Mouse (Mus musculus) left cerebral cortex, adult 18-20 months (tissue): Measurements from ENCODE around the gene Olfr259. TPM values are rescaled to one million over a fixed set of nuclear protein-coding genes. Genes with fewer than 3 reads are reported as not detected.

ENCODE experiments used
- DNase-seq, 2 experiments: peaks; one replicate each; pipeline ENCODE4 v3.0.0; 2021 to 2022; ENCODE audit warnings: low spot score in 2 of 2, mixed read lengths in 1 of 2
- long read RNA-seq, 2 experiments: library from polyadenylated mRNA; stranded (forward); transcript quantifications; one replicate each; pipeline ENCODE4 v2.0.0; 2021
- total RNA-seq, 2 experiments: library from RNA; stranded (reverse); gene quantifications; 2 replicates each; pipeline ENCODE4 v1.2.3; 2021

The Olfr259 gene
- not detected for total RNA-seq
- long read RNA-seq, experiment 1 = 0 reads
- long read RNA-seq, experiment 2 = 0 reads

DNA sequence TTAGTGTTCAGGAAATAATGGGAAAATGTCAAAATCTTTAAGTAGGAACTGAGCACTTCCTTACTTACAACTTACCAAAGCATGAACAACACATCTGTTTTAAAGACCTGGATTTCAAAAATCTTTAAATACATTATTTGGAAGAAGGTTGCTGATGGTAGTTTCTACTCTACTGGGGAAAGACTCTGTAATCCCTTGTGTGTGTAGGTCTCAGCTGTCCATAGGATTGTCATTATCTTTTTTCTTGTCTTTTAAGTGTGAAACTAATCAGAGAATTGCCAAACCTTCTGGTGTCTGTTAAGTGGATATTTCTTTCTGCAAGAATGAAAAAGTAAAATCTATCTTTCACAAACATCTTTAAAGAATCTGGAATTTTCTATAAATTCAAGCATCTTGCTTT, at the start of gene Olfr259:
Gene Olfr259 (minus strand): TSS at position 101 of the 400 bp plus-strand sequence.
- DNase-seq = no peak

GRCm38 (mm10) chr2:87152524-87152923, 38.2 kb upstream of the Olfr259 start, which contains the start of gene Olfr1111:
Gene Olfr1111 (minus strand): TSS chr2:87152624.
- DNase-seq = no peak

DNA sequence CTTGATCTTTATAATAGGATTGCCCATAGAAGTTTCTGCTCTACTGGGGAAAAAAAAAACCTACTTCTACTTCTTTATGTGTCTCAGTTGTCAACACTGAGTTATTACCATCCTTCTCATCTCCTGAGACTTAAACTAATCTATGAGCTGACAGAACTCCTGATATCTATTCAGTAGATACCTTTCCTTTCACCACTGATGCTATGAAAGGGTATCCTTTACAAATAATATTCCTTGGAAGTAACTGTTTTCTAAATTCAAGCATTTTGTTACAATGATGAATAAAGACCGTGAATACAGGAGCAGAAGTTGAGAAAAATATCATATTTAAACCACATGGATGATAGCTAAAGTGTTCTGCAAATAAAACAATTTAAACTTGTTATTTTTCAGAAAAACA, 25.8 kb upstream of the Olfr259 start, which contains the start of gene Olfr1110:
Gene Olfr1110 (minus strand): TSS at position 101 of the 400 bp plus-strand sequence.
- no peak for DNase-seq

DNA sequence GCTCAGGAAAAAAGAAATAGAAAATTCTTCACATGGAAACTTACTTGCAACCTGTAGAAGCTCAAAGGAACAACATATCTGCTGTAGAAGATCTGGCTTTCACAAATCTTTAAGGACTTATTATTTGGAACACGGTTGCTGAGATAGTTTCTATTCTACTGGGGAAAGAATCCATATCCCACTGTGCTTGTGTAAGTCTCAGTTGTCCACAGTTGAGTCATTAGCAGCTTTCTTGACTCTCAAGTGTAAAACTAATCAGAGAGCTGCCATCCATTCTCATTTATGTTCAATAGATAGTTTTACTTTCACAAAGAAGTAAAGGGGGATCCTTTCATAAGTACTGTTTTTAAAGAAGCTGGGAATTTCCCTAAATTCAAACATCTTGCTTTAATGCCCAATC, 18.5 kb downstream of the Olfr259 start, which contains the start of gene Olfr1109:
Gene Olfr1109 (minus strand): TSS at position 101 of the 400 bp plus-strand sequence.
- no peak for DNase-seq

- no peak for DNase-seq
Observed at GRCm38 (mm10) chr2:87075717-87076116, 38.6 kb downstream of the Olfr259 start, which contains the start of gene Olfr1107. Gene Olfr1107 (minus strand): TSS chr2:87075817.

Other genes starting within 250 kb of the Olfr259 start
- gene Gm13723, start 239.8 kb downstream of the Olfr259 start, total RNA-seq = not detected
- gene Olfr1097, start 222.4 kb downstream of the Olfr259 start, total RNA-seq = not detected
- not detected for gene Olfr1098, start 190.0 kb downstream of the Olfr259 start, total RNA-seq
- not detected for gene Olfr1099, start 153.9 kb downstream of the Olfr259 start, total RNA-seq
- not detected for gene Olfr1100, start 134.6 kb downstream of the Olfr259 start, total RNA-seq
- gene Olfr1101, start 123.3 kb downstream of the Olfr259 start, total RNA-seq = not detected
- gene Olfr1102, start 116.2 kb downstream of the Olfr259 start, total RNA-seq = not detected
- not detected for gene Olfr1104, start 87.5 kb downstream of the Olfr259 start, total RNA-seq
- not detected for gene Olfr1105, start 78.0 kb downstream of the Olfr259 start, total RNA-seq
- gene Olfr1106, start 62.3 kb downstream of the Olfr259 start, total RNA-seq = not detected
- gene Olfr1107, start 38.8 kb downstream of the Olfr259 start, total RNA-seq = not detected
- gene Olfr1109, start 18.6 kb downstream of the Olfr259 start, total RNA-seq = not detected
- gene Olfr1110, start 25.7 kb upstream of the Olfr259 start, total RNA-seq = not detected
- gene Olfr1111, start 38.1 kb upstream of the Olfr259 start, total RNA-seq = not detected
- gene Olfr1112, start 73.2 kb upstream of the Olfr259 start, total RNA-seq = not detected
- not detected for gene Olfr1113, start 94.4 kb upstream of the Olfr259 start, total RNA-seq
- not detected for gene Olfr1115, start 133.4 kb upstream of the Olfr259 start, total RNA-seq
- not detected for gene Olfr1116, start 153.0 kb upstream of the Olfr259 start, total RNA-seq
- gene Olfr1118, start 193.0 kb upstream of the Olfr259 start, total RNA-seq = not detected
- gene Olfr1120, start 240.2 kb upstream of the Olfr259 start, total RNA-seq = not detected